Mouse (Mus musculus): ENCODE results near the gene 1810013L24Rik.

- TF ChIP-seq CTCF (IDR thresholded peaks at IDR 0.05; ENCODE audit: low read depth, low read length), result no peak
- TF ChIP-seq POLR2A (IDR thresholded peaks at IDR 0.05; ENCODE audit: borderline replicate concordance, low read depth, low read length), result no peak
These were observed 65.4 kb downstream of the 1810013L24Rik start for GRCm38 (mm10) chr16:8895301-8895700.

Measured in bone marrow macrophage, adult 2 months (primary cell).